Mouse (Mus musculus) lung, postnatal 25 days (tissue): ENCODE data around the gene Cd200r2.

Experiments
- DNase-seq: peaks from one replicate; pipeline ENCODE4 v3.0.0; 2022; ENCODE audit warnings: low spot score

Gene Cd200r2

DNA sequence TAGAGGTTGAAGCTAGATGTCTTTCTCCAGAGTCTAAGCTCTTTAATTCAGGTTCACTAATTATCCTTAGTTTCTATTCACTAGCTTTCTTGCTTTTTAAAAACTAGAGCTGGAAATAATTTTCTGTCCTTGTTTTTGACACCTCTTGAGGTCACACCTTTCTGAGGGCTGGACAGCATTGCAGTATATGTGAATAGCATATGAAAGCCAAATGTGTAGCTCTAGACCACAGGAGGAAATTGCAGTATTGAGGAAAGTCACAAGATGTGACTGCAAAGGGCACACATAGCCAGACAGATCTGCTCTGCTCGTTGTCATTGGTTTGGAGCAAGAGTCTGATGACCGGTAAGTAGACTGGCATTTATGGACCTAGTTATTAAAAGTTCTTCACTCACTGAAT is at the start of gene Cd200r2:
Gene Cd200r2, plus strand, starts transcription at position 301 of the 400 bp plus-strand sequence.
- no peak for DNase-seq

GRCm38 (mm10) chr16:44818010-44818409 is 48.9 kb upstream of the Cd200r2 start:
- DNase-seq, result no peak

- DNase-seq, result no peak
These were observed 46.4 kb upstream of the Cd200r2 start for GRCm38 (mm10) chr16:44820545-44820944.

DNA sequence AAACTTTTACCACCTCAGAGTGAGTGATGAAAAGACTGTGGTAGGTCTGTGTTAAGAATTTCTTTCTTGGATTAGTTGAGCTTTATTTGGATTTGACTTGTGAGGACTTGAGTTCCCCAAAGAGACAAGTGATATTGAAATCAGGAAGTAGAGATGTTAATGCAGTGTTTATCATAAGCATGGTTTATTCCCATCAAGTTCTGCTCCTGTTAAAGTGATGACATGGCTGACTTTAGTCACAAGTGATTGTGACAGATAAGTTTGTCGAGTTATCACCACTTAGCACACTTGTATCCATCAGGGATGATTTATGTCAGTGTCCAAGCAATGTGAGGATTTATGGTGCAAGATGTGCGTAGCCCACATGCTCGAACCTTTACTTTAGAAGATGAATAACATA is 34.6 kb upstream of the Cd200r2 start:
- no peak for DNase-seq

DNA sequence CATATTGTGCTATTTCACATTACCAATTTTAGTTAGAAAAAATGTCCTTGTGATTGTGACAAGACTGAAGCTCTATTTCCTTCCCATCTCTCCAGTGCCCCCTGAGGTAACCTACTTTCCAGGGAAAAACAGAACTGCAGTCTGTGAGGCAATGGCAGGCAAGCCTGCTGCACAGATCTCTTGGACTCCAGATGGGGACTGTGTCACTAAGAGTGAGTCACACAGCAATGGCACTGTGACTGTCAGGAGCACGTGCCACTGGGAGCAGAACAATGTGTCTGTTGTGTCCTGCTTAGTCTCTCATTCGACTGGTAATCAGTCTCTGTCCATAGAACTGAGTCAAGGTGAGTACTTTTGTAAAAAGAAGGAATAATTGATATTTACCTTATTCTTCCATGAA is 33.7 kb upstream of the Cd200r2 start:
- DNase-seq, result peak; percentile 1

DNA sequence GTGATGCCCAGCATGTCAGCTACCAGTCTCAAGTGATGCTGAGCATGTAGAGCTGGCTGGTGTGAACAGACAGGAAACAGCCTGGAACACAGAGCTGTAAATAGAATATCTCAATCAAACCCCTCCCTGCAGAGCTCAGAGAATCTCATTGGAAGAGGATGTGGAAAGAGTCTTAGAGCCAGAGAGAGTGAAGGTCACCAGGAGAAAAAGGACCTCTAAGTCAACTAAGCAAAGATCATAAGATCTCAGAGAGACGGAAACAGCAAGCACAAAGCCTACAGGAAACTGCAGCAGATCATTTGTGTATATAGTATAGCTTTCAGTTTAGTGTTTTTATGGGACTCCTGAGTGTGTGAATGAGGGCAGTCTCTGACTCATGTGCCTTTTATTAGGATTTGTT is 8.3 kb downstream of the Cd200r2 start:
- no peak for DNase-seq

DNA sequence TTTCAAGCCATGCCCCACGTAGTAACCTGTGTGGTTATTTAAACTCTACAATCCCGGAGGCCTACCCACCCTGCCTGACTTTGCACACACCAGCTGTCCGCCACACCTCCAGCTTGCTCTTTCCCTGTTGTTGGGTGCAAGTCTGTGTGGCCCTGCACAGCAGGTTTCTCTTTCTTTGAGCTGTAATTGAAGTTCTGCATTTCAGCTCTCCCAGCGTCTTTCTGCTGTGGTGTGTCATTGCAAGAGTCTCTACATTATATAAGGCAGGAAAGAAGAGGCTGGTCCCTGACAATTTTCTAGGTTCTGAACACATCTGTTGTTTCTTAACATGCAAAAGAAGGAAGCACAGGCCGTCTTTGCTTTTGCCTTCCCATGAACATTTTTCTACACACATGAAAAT is 9.7 kb downstream of the Cd200r2 start:
- no peak for DNase-seq

DNA sequence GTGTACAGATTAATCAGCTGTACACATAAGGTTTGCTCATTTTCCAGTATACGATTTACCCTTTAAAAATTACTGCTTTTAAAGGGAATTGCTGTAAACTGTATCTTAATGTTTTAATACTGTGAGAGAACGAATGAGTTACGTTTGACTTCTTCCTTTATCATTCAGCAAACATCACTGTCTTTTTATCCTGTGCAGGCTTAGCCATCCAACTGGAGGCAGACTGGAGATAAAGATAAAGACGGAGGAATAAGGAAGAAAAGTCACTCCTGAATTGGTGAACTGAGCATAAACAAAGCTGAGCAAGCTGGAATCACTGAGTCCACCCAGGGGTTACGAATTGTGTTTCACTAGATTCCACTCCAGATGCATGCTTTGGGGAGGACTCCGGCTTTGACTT is 10.7 kb downstream of the Cd200r2 start:
- DNase-seq, result no peak

DNA sequence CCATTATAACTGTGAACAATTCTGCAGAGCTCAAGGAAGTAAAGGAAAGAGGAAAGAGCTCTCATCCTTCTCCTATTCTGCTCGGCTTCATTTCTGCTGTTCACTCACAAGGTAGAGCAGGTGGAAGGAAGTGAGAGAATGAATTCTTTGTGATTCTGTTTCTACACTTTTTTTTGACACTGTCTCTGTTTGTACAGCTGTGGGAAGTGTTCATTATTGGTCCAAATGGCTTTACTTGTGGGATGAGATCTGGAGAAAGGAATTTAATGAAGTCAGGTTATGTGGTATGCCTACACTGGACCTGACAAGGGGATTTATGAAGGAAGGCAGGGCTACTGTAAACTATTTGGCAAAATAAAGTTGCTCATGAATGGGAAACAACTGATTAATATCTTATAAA is 23.9 kb downstream of the Cd200r2 start:
- no peak for DNase-seq

DNA sequence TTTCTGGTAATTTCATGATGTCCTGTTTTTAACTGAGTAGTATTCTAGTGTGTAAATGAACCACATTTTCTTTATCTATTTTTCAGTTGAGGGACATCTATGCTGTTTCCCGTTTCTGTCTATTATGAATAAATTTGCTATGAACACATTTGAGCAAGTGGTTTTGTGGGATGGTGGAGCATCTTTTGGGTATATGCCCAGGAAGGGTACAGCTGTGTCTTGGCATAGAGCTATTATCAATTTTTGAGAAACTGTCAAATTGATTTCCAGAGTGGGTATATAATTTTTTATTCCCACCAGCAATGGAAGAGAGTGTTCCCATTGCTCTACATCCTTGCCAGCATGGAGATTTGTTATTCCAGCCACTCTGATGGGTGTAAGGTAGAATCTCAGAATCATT is 65.1 kb downstream of the Cd200r2 start:
- no peak for DNase-seq

DNA sequence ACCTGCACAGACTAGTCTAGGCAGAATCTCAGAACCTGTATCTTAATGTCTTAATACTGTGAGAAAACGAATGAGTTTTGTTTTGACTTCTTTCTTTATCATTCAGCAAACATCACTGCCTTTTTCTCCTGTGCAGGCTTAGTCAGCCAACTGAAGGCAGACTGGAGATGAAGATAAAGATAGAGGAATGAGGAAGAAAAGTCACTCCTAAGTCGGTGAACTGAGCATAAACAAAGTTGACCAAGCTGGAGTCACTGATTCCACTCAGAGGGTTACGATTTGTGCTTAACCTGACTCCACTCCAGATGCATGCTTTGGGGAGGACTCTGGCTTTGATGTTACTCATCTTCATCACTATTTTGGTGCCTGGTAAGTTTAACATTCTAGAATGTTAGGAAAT is 76.6 kb downstream of the Cd200r2 start, which contains the start of gene Cd200r3:
Gene Cd200r3, plus strand, starts transcription at position 211 of the 400 bp plus-strand sequence.
- no peak for DNase-seq

DNA sequence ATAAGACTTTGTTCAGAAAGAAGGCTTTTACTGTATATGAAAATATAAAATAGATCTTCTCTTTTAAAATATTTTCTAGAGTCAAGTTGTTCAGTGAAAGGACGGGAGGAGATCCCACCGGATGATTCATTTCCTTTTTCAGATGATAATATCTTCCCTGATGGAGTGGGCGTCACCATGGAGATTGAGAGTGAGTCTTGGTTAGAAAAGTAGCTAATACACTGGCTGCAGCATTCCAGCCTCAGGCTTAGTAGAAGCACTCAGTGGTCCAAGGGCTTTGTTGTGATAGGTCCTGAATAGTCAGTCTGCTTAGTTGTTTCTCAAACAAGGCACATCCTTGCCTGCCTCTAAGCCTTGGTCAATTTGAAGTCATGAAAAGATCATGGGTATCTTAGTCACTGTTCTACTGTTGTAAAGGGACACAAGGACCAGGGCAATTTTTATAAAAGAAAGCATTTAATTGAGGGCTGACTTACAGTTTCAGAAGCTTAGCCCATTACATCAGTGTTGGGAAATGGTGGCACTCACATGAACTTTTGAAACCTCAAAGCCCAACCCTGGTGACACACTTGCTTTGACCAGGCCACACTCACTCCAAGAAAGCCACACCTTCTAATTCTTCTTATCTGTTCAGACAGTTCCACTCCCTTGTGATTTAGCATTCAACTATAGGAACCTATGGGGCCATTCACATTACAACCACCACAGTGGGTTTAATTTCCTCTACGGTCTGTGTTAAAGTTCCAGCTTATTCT is 84.6 kb downstream of the Cd200r2 start:
- no peak for DNase-seq

DNA sequence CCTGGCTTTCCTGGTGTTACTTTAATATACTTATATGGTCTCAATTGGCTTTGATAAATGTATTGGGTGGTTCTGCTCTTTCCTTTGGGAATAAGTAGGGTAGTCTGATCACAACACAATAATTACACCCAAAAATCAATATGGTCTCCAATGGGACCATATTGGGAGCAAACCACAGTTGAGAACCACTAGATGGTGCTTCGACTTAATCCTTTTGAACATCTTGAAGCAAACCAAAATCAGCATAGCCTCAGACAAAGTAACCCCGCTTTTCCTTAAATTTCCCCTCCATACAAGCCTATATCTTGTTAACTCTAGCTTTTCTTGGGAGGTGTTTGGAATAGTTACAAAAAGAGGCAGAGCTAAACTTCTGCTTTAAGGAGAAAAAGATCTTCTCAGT is 95.4 kb downstream of the Cd200r2 start:
- DNase-seq, result no peak

GRCm38 (mm10) chr16:44962777-44963176 is 95.9 kb downstream of the Cd200r2 start:
- peak; percentile 54 for DNase-seq

- DNase-seq, result no peak
These were observed 97.9 kb downstream of the Cd200r2 start for GRCm38 (mm10) chr16:44964526-44965374.

GRCm38 (mm10) chr16:44965428-44965827 is 98.5 kb downstream of the Cd200r2 start:
- no peak for DNase-seq
